Mouse (Mus musculus) urinary bladder, postnatal 14 days (tissue): Measurements from ENCODE around the gene Ttc39d.
"Not testable (repeated sequence)": the region's sequence is repeated elsewhere in the genome, so short reads cannot be mapped to it uniquely, and the experiment has no call there.

Experiments used
- DNase-seq: peaks from one replicate; pipeline ENCODE4 v3.0.0; 2021; ENCODE audit warnings: low spot score

Gene Ttc39d

GRCm38 (mm10) chr17:80199160-80199778 is 8.0 kb upstream of the Ttc39d start:
- no peak for DNase-seq

DNA sequence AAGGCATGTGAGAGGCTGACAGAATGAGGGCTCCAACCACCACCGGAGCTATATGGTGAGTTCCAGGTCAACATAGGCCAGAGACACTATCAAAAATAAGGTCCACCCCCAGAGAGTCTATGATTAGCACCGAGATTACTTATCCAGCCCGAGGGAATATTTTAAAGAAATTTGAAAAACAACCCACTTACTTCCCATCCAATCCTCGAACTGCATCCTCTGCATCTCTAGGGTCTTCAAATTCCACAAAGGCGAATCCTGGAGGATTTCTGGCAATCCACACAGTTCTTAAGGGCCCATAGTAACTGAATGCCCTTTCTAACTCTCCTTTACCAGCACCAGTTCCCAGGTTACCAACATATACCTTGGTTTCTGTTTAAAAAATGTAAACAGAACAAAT is 1.6 kb upstream of the Ttc39d start:
- DNase-seq: no peak

DNA sequence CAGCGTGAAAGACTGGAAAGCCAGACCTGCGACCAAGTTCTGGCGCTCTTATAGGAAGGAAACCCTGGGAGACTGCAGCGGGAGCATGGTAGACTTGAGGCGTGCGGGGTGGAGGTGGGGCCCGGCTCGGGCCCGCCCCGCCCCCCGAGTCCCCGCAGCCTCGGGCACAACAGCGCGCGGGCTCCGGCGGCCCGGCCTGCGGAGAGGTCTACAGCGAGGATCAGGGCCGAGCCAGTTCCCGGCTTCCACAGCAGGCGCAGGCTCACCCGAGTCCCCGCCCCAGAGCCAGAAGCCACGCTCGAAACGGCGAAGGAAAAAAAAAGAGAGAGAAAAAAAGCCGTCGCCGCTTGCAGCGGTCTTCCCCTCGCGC is 974 bp upstream of the Ttc39d start:
- DNase-seq: no peak

- DNase-seq: not testable (repeated sequence)
Measured at GRCm38 (mm10) chr17:80213998-80214397, 6.7 kb downstream of the Ttc39d start.

DNA sequence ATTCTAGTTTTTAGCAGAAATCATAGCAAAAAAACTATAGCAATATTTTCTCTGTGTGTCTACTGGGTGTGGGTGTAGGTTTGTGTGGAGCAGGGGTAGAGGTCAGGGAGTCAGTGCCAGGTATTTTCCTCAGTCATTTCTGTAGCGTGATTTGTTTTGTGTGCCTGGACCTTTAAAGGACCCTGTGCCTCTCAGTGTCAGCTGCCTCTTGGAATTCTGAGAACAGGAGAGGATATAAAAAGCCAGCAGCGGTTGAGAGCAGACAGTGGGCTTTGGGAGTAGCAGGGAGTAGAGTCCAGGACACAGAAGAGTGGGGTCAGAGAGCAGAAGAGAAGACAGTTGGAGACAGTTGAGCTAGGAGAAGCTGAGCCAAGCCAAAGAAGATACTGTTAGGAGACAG is 12.9 kb downstream of the Ttc39d start:
- DNase-seq: no peak

GRCm38 (mm10) chr17:80221202-80221601 is 13.9 kb downstream of the Ttc39d start:
- no peak for DNase-seq

DNA sequence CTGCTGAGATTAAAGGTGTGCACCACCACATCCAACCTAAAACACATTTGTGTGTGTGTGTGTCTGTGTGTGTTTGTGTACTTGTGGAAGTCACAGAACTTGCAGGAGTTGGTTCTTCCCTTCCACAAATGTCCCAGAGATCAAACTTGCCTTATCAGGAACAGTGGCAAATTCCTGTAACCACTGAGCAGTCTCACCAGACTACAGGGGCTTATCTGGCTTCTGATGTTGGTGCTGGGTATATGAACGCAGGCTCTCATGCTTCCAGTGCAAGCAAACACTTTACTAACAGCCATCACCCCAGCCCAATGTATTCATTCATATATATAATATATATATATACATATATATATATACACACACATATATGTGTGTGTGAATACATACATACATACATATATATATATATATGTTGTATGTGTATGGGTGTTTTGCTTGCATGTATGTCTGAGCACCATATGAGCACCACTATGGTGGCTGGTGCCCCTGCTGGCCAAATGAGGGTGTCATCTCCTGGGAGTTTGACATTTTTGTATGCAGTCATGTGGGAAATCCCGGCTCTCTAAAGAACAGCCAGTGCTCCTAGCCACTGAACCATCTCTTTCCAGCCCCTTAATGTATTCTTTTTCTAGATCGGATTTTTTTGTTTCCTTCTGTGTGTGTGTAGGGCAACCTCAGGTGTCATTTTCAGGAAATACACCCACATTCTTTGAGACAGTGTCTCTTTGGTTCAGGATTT is 14.8 kb downstream of the Ttc39d start:
- DNase-seq: no peak

- DNase-seq: no peak
Measured at GRCm38 (mm10) chr17:80223829-80224228, 16.6 kb downstream of the Ttc39d start.

DNA sequence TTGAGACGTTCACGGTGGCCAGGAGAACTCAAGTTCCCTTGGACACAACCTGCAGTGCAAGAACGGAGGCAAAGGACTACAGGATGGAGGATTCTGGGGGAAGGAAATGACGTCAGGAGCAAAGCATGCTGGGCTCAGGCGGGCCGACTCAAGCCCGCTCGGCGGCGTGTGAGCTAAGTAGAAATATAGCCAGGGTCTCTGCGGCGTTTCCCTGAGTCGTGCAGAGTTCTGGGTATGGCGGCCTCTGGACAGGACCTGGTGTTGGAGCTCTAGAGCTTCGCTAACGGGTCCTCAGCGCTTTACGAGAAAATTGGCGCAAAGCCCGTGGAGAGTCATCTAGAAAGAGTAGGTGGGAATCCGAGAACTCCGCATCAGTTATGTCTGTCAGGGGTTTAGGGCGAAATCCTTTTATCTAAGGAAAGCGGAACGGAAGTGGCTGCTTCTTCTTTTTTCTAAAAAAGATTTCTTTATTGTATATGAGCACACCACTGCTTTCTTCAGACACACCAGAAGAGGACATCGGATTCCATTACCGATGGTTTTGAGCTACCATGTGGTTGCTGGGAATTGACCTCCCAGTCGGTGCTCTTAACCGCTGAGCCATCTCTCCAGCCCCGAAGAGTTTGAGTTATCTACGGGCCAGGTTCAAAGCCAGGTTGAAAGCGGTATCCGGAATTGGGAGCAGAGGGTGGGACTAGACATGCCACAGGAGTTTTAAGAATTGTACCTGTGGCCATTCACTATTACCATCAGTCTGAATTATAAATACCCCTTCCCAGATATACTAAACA is 17.3 kb downstream of the Ttc39d start, which contains the start of gene Gemin6:
TSS of gene Gemin6 (plus strand) at position 116 of the 791 bp plus-strand sequence.
- DNase-seq: peak; percentile 81

GRCm38 (mm10) chr17:80225142-80225541 is 17.9 kb downstream of the Ttc39d start:
- DNase-seq: not testable (repeated sequence)

DNA sequence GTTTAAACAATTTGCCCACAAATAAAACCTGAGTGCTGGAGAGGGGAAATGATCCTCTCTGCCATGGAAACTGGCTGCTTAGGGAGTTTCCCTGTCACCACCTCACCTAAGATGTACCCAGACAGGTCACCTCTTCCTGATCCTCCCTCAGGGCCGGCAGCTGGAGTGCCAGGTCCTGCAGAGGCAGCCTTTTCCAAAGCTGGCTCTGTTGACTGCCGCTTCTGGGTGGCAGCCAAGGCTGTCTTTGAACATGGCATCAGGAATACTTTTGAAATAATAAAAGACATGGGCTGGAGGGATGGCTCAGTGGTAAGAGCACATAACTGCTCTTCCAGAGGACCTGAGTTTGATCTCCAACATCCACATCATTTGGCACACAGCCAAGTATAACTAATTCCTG is 22.1 kb downstream of the Ttc39d start:
- DNase-seq: no peak

DNA sequence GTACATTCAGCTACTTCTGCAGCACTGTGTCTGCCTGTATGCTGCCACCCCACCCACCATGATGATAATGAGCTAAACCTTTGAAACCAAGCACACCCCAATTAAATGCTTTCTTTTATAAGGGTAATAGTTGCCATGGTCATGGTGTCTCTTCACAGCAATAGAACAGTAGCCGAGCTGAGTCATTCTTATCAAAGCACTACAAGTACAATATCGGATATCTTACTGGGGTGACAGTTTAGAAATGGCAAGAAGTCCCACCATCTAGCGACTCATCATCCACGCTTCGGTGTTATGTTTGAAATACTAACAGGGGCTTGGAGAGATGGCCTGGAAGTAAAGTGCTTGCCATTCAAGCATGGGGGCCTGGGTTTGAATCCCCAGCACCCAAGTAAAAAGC is 26.6 kb downstream of the Ttc39d start:
- no peak for DNase-seq

GRCm38 (mm10) chr17:80234376-80234775 is 27.1 kb downstream of the Ttc39d start:
- no peak for DNase-seq

- DNase-seq: no peak
Measured at GRCm38 (mm10) chr17:80235477-80235876, 28.2 kb downstream of the Ttc39d start.

DNA sequence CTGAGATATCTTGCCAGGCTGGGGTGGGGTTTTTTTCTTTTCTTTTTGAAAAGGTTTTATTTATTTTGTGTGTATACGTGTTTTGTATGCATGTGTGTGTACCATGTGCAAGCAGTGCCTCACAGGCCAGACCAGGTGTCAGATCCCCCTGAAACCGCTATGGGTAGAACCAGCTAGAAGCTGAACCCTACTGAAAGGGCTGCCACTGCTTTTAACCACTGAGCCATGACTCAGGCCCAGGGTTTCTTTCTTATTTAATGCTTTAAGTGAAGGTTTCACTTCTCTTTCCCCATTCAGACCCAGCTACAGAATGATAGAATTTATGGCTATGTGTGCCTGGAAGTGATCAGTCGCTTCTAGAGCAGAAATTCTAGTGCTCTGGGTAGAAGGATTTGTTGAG is 29.5 kb downstream of the Ttc39d start:
- no peak for DNase-seq

DNA sequence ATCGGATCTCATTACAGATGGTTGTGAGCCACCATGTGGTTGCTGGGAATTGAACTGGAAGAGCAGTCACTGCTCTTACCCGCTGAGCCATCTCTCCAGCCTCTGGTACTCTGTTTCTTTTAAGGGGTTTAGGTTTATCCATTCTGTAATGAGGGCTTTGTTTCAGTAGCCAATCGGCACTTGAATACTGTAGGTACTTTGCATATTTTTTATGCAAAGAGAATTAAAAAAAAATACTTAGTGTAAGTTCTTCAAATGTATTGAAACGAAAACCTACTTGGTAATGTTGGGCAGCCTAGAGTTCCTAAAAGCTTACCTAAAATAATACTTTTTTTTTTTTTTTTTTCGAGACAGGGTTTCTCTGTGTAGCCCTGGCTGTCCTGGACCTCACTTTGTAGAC is 30.2 kb downstream of the Ttc39d start:
- no peak for DNase-seq

DNA sequence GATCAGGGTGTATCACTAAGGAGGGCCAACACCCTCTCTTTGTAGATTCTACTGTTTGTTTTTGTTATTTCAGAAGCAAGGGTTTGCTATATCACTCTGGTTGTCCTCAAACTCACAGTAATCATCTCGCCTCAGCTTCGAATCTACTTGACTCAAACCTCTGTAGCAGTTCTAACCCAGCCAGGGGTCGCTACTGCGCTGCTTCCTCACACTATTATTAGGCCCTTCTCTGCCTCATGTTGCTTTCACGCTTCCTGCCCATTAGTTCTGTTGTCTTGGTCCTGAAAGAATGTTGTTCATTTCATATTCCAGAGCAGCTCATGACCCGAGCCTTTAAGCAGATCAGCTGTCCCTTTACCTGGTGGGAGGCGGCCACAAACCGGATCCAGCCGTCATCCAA is 34.3 kb downstream of the Ttc39d start:
- no peak for DNase-seq

DNA sequence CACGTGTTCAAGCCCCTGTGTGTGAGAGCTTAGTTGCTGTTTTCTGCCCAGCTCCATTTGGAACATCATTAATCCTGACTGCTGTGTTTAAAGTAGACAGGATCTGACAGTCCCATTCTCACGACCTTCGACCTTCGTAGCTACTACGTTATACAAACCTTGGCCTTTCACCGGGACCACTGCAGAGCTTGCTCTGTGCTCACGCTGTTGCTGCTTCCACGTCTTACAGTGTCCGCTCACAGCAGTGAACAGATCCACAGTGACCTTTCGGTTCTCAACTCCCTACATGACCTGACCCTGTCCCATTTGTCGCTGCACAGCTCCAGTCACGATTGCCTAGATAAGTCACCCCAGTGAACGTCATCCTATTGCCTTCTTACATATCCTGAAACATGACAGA is 35.9 kb downstream of the Ttc39d start:
- DNase-seq: no peak

- no peak for DNase-seq
Measured at GRCm38 (mm10) chr17:80252757-80253525, 45.7 kb downstream of the Ttc39d start.

- no peak for DNase-seq
Measured at GRCm38 (mm10) chr17:80254421-80254820, 47.2 kb downstream of the Ttc39d start.

GRCm38 (mm10) chr17:80255208-80255607 is 47.9 kb downstream of the Ttc39d start:
- DNase-seq: peak; percentile 76

- DNase-seq: no peak
Measured at GRCm38 (mm10) chr17:80267065-80267464, 59.8 kb downstream of the Ttc39d start.
